In the genomic region with DNA sequence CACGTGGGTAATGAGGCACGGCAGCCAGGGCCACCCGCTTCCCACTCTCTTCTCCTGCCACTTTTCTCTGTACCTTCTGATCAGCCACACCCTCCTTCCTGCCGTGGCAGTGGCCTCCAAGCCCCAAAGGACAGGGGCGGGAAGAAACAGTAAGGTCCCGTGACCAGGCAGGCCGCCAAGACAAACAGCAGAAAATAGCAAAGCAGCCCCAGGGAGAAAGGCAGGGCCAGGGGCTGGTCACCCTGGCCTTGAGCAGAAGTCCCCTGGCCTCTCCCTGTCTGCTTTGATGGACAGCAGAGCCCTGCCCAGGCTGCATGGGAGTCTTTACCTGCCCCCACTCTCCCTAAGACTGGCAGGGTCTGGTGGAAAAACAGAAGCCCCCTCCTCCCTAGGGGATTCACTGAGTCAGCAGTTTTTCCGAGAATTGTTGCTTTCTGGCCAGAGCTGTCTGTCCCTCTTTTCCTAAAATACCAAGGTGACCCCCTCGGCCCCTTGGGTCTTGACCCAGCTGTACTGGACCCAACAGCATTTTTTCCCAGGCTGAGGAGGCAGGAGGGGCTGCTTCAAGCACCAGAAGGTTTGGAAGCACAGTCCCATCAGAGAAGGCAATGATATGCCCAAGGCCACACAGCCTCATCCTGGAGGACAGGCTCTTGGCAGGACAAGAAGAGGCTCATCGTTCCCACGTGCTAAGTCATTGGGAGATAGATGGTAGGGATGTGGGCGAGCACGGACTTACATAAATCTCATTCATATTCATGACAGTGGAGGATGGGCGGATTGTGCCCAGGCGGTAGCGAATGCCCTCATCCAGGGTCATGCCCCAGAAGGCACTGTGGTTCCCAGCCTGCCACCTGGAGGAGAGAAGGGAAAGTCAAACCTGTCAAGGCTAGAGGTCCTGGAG, we compare ENCODE assay signal across 9 mouse cellular contexts. TPM values are rescaled to one million over a fixed set of nuclear protein-coding genes. Genes with fewer than 3 reads are reported as not detected.
DNase-seq lines count a peak whose midpoint lies in the region; ATAC-seq and TF ChIP-seq lines count a peak whose summit lies in the region.
"Had no signal": no experiment of that assay in that cellular context is flagged by ENCODE, and none has a peak within 500 bp of the region (broad histone marks: within the 10 kb centered on the region; RNA-seq: fewer than 3 reads in every experiment).

No protein-coding gene starts in this region.

- peak overlapping the region; percentile 65 for H3K9ac ChIP-seq in heart, embryonic 14.5 days (ENCODE audit: low read length)
- no peak overlapping the region for H3K9ac ChIP-seq in kidney, embryonic 14.5 days (ENCODE audit: low read depth, low read length)
- H3K9ac ChIP-seq in lung, embryonic 16.5 days (ENCODE audit: low read length): peak overlapping the region; percentile 44

- H3K27me3 ChIP-seq in heart, embryonic 14.5 days (ENCODE audit: control insufficient read depth, insufficient read depth, low read length): no peaks in the 10 kb centered on the region
- H3K27me3 ChIP-seq in kidney, embryonic 14.5 days (ENCODE audit: control insufficient read depth, insufficient read depth, low read length): no peaks in the 10 kb centered on the region
- no peaks in the 10 kb centered on the region for H3K27me3 ChIP-seq in lung, embryonic 16.5 days (ENCODE audit: control insufficient read depth, insufficient read depth, low read depth, low read length)

- DNase-seq in left cerebral cortex, adult 2 months (ENCODE audit: extremely low spot score in 1 of 2, low spot score in 2 of 2): no peak
- DNase-seq in left cerebral cortex, adult 8-10 months (ENCODE audit: low spot score in 2 of 2): no peak
- DNase-seq in brain, adult 2 months (ENCODE audit: low read depth, low spot score): peak; percentile 40
- DNase-seq in spleen, postnatal 36 days (ENCODE audit: low spot score in 2 of 2): peak; percentile 32 to 47
- no peak for DNase-seq in layer of hippocampus, adult 9-11 months

- H3K4me2 ChIP-seq in heart, embryonic 14.5 days (ENCODE audit: low read length): peak overlapping the region; percentile 58
- H3K4me2 ChIP-seq in kidney, embryonic 14.5 days (replicated peaks; ENCODE audit: low read depth, low read length): peak overlapping the region; percentile 21; the same call in 1 of the 2 replicates
- H3K4me2 ChIP-seq in lung, embryonic 16.5 days (ENCODE audit: low read depth, low read length): peak overlapping the region; percentile 37

- H3K36me3 ChIP-seq in heart, embryonic 14.5 days (ENCODE audit: control insufficient read depth, insufficient read depth, low read length): peaks cover 10% of the 10 kb centered on the region
- H3K36me3 ChIP-seq in kidney, embryonic 14.5 days (ENCODE audit: control insufficient read depth, insufficient read depth, low read length): no peaks in the 10 kb centered on the region
- 0 out of 2 replicates have a peak, but pooled peaks cover 2% of the 10 kb centered on the region for H3K36me3 ChIP-seq in lung, embryonic 16.5 days (ENCODE audit: control insufficient read depth, insufficient read depth, low read length)

- WGBS in heart, embryonic 14.5 days: 32% methylated on average over 16 of the region's 16 CpGs
- 28% methylated on average over 16 of the region's 16 CpGs for WGBS in kidney, embryonic 14.5 days
- WGBS in lung, embryonic 16.5 days: 30% methylated on average over 16 of the region's 16 CpGs

- no peak; the same call in 1 of the 2 replicates for TF ChIP-seq CTCF in left cerebral cortex, adult 2 months (IDR thresholded peaks at IDR 0.05)

- peak overlapping the region; percentile 28; the same call in 1 of the 2 replicates for H3K27ac ChIP-seq in left cerebral cortex, adult 2 months
- H3K27ac ChIP-seq in heart, embryonic 14.5 days (replicated peaks in 1 of 2; ENCODE audit: control insufficient read depth in 1 of 2, insufficient read depth in 1 of 2, low read depth in 2 of 2, low read length in 2 of 2): peak overlapping the region; percentile 80 to 91
- peak overlapping the region; percentile 37; the same call in 1 of the 2 replicates for H3K27ac ChIP-seq in kidney, embryonic 14.5 days (ENCODE audit: low read depth, low read length)
- H3K27ac ChIP-seq in lung, embryonic 16.5 days (ENCODE audit: low read length): peak overlapping the region; percentile 92

- H3K9me3 ChIP-seq in heart, embryonic 14.5 days (ENCODE audit: control insufficient read depth, low read length): no peaks in the 10 kb centered on the region
- no peaks in the 10 kb centered on the region for H3K9me3 ChIP-seq in kidney, embryonic 14.5 days (ENCODE audit: control insufficient read depth, low read length)
- H3K9me3 ChIP-seq in lung, embryonic 16.5 days (ENCODE audit: control insufficient read depth, low read length): no peaks in the 10 kb centered on the region

- no peak overlapping the region for H3K4me3 ChIP-seq in left cerebral cortex, adult 2 months
- H3K4me3 ChIP-seq in heart, embryonic 14.5 days (ENCODE audit: control insufficient read depth in 1 of 2, insufficient read depth in 1 of 2, low read depth in 1 of 2, low read length in 2 of 2): peak overlapping the region in 1 of 2 experiments; percentile 19; a peak in 2 of 4 replicates
- H3K4me3 ChIP-seq in kidney, embryonic 14.5 days (ENCODE audit: low read length): no peak overlapping the region
- H3K4me3 ChIP-seq in lung, embryonic 16.5 days (ENCODE audit: low read length): no peak overlapping the region

- peak; percentile 66 for ATAC-seq in heart, embryonic 14.5 days (ENCODE audit: insufficient number of reproducible peaks, insufficient read depth, low FRiP score, low read depth)
- ATAC-seq in kidney, embryonic 14.5 days (ENCODE audit: low FRiP score, low TSS enrichment): peak; percentile 65
- peak; percentile 77 for ATAC-seq in lung, embryonic 16.5 days (ENCODE audit: low read depth)

- intact Hi-C loops in left cerebral cortex, adult 2 months (cut with DNase I): no loop called here

- H3K4me1 ChIP-seq in heart, embryonic 14.5 days (ENCODE audit: control insufficient read depth in 2 of 2, insufficient read depth in 2 of 2, low read length in 2 of 2): peaks cover 69 to 78% of the 10 kb centered on the region in 2 experiments
- peaks cover 38% of the 10 kb centered on the region for H3K4me1 ChIP-seq in kidney, embryonic 14.5 days (ENCODE audit: control insufficient read depth, insufficient read depth, low read length)
- peaks cover 60% of the 10 kb centered on the region for H3K4me1 ChIP-seq in lung, embryonic 16.5 days (replicated peaks; ENCODE audit: control insufficient read depth, insufficient read depth, low read length)

RNA-seq across cellular contexts. Expression of a gene that starts 6.4 kb away (rescaled TPM):
- total RNA-seq in left cerebral cortex, adult 2 months (2021): 10 to 100 TPM; 13.3 to 17.0 TPM
- total RNA-seq in left cerebral cortex, adult 8-10 months (2022): 10 to 100 TPM in 1 of 4 experiments, 1 to 10 TPM in 3; 7.7 to 10.5 (median 9.0) TPM
- polyA plus RNA-seq in heart, embryonic 14.5 days (2014; fragmentation: Nextera tagmentation; extraction: Ambion mirVana): 31.5 and 34.4 TPM in 2 replicates
- polyA plus RNA-seq in kidney, embryonic 14.5 days (2014; fragmentation: Nextera tagmentation; extraction: Ambion mirVana): 20.9 and 26.1 TPM in 2 replicates
- polyA plus RNA-seq in lung, embryonic 16.5 days (2015; fragmentation: Nextera tagmentation; extraction: Ambion mirVana): 73.3 and 81.6 TPM in 2 replicates

RNA-seq across cellular contexts. Expression of a gene that starts 29.4 kb away (rescaled TPM):
- total RNA-seq in left cerebral cortex, adult 2 months (2021): 1 to 10 TPM; 1.7 to 2.1 TPM
- 1 to 10 TPM; 1.4 to 2.0 (median 1.9) TPM for total RNA-seq in left cerebral cortex, adult 8-10 months (2022)
- 0.15 TPM in 1 of 2 replicates, not detected in the other for polyA plus RNA-seq in heart, embryonic 14.5 days (2014; fragmentation: Nextera tagmentation; extraction: Ambion mirVana)
- polyA plus RNA-seq in kidney, embryonic 14.5 days (2014; fragmentation: Nextera tagmentation; extraction: Ambion mirVana): not detected in 2 replicates
- polyA plus RNA-seq in lung, embryonic 16.5 days (2015; fragmentation: Nextera tagmentation; extraction: Ambion mirVana): 0.34 and 0.40 TPM in 2 replicates

RNA-seq across cellular contexts. Expression of a gene that starts 53.7 kb away (rescaled TPM):
- not detected for total RNA-seq in left cerebral cortex, adult 2 months (2021)
- not detected for total RNA-seq in left cerebral cortex, adult 8-10 months (2022)
- polyA plus RNA-seq in heart, embryonic 14.5 days (2014; fragmentation: Nextera tagmentation; extraction: Ambion mirVana): not detected in 2 replicates
- polyA plus RNA-seq in kidney, embryonic 14.5 days (2014; fragmentation: Nextera tagmentation; extraction: Ambion mirVana): not detected in 2 replicates
- polyA plus RNA-seq in lung, embryonic 16.5 days (2015; fragmentation: Nextera tagmentation; extraction: Ambion mirVana): not detected in 2 replicates
- total RNA-seq: gastrocnemius, adult 8-10 months had no signal

Comparison
In these comparisons a context has a peak if more than half of its experiments do, and no peak if none do; other contexts are left out.
1. DNase-seq: peak in brain, adult 2 months (single experiment) and spleen, postnatal 36 days (2 of 2); none in left cerebral cortex, adult 2 months (0 of 2), left cerebral cortex, adult 8-10 months (0 of 2) and layer of hippocampus, adult 9-11 months (single experiment).
2. H3K27ac ChIP-seq: peak in every context shown above with its lines; median percentile 92 in lung, embryonic 16.5 days; 86 in heart, embryonic 14.5 days; 37 in kidney, embryonic 14.5 days; 28 in left cerebral cortex, adult 2 months.
3. Peak in every context shown above with its lines, with median percentiles within 50 percentile points of each other: ATAC-seq and H3K4me2 ChIP-seq.